Mouse (Mus musculus) thymus, postnatal 0 days (tissue): ENCODE measurements around the gene Sipa1l3. TPM values are rescaled to one million over a fixed set of nuclear protein-coding genes. Genes with fewer than 3 reads are reported as not detected.

ENCODE experiments used
- DNase-seq: peaks from one replicate; pipeline ENCODE4 v3.0.0-alpha.2; 2015; ENCODE audit warnings: low spot score
- polyA plus RNA-seq: library from polyadenylated mRNA; unstranded; fragments of >200 nt; fragmentation: Nextera tagmentation; extraction: Ambion mirVana; gene quantifications from 2 replicates; pipeline ENCODE4 v1.2.1, GENCODE M21; 2015

Sipa1l3 gene
- polyA plus RNA-seq, 1 experiment from 2014 or later: 5.3 TPM

GRCm38 (mm10) chr7:29309221-29309721 is 209.2 kb downstream of the Sipa1l3 start:
- no peak for DNase-seq

GRCm38 (mm10) chr7:29307350-29308104 is 210.9 kb downstream of the Sipa1l3 start:
- peak; percentile 84 for DNase-seq

DNA sequence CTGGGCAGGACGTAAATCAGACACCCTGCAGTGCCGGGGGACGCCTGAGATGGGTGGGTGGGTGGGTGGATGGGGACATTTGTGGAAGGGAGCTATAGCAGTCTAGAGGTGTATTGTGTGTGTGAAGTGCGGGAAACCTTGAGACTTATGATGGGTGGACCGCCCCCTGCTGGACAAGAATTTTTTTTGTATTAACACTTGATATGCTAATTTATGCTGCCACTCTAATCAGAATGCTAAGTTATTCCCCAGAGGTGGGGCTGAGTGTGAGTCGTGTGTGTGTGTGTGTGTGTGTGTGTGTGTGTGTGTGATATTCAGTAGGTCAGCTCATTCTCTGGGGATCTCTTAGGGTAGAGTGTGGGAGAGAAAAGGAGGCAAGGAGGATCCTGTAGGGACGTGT is 211.8 kb downstream of the Sipa1l3 start:
- DNase-seq: peak; percentile 65

DNA sequence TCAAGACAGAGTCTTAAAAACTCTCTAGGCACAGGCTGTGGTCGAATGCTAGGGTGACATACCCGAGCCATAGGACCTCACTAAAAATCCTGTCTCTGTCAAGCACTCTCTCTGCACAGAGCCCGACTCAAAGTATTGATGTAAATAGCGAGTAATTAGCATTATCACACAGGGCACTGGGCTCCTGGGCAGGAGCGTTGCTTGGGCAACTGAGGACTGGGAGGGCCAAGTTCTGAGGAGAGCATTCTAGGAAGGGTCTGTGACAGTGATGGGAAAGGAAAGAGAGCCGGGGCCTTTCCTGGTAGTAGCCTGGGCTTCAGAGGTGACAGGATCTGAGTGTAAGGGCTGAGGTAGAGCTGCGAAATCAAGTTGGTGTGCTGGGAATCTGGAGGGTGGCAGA is 212.3 kb downstream of the Sipa1l3 start:
- DNase-seq: no peak

DNA sequence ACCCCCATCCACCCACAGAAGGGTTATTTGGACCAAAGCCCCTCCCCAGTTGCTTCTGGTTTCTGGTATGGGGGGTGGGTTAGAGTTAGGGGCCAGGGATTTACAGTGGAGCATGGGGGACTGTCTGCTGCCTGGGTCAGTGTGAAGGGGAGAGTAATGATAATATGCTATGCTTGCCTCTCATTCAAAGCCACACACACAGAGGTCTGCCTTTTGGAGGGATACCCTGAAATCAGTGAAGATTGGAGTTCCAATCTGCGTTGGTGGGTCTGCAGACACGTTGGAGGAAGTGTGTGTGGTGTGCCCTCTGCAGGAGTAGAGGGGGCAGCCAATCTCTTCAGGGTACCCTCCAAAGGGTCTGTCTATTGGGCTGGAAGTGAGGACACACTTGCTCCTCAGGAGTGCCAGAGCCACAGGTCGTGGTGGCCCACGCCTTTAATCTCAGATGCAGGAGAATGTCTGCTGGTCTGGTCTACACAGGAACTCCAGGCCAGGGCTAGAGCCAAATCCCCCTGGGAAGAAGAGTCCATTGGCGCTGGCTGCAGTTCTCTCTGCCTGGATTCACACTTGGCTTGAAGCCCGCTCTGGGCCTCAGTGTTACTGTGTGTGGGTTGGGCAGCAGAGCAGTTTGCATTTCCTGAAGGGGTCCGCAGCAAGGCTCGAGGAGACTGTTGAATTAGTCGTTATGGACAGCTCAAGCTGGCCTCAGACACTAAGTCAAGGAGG is 213.0 kb downstream of the Sipa1l3 start:
- peak; percentile 4 for DNase-seq

- DNase-seq: peak; percentile 7
These were observed 213.8 kb downstream of the Sipa1l3 start for GRCm38 (mm10) chr7:29304463-29305262.

DNA sequence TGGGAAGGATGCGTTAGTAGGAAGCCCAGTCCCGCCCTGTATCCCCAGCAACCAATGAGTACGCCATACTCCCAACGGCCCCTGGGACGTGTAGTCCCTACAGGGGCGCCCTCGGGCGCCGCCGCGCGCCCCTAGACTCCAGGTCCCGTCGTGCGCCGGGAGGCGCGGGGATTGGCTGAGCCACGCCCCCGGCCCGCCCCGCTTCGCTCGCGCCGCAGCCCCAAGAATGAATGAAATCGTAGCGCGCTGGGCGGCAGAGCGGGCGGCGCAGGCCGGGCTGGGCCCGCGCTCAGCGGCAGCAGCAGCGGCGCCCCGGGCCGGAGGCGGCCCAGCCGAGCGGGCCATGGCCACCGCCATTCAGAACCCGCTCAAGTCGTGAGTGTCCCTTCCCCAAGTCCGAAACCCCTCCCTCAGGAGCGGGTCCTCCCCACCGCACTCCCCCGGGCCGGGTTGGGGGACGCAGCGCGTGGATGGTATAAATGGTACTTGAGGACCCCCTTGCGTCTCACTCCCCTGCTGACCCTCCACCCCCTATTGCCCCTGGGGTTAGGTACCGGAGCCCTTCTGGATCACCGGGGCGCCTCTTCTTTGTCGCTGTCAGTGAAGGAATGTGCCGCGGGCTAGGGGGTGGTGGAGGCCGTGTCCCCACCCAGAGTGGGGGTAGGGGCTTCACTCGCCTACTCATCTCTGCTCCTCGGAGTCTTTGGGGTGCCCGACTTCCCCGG is 214.5 kb downstream of the Sipa1l3 start, which contains the start of gene Dpf1:
Dpf1 (plus strand) TSS at position 214 of the 725 bp plus-strand sequence.
- peak; percentile 93 for DNase-seq

DNA sequence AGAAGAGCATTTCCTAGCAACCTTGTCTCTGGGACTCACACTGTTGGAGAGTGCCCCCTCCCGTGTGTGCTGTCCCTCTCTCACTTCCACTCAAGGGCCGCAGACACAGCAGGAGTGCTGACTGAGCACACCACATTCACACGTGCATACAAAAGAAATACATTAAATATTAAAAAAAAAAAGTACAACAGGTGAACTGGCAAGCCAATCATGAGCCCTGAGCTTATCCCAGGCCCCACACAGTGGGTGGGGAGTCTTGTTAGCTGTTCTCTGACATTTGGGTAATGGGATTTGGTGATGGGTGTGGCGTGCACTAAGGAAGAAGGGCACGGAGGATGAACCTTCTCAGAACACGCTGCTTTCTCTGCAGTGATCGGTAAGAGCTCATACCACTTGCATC is 215.8 kb downstream of the Sipa1l3 start:
- DNase-seq: no peak

GRCm38 (mm10) chr7:29301127-29301566 is 217.3 kb downstream of the Sipa1l3 start:
- peak; percentile 85 for DNase-seq

GRCm38 (mm10) chr7:29296998-29297397 is 221.4 kb downstream of the Sipa1l3 start:
- DNase-seq: peak; percentile 80

GRCm38 (mm10) chr7:29295861-29296647 is 222.4 kb downstream of the Sipa1l3 start:
- DNase-seq: no peak

- DNase-seq: no peak
These were observed 224.2 kb downstream of the Sipa1l3 start for GRCm38 (mm10) chr7:29294111-29294761.

DNA sequence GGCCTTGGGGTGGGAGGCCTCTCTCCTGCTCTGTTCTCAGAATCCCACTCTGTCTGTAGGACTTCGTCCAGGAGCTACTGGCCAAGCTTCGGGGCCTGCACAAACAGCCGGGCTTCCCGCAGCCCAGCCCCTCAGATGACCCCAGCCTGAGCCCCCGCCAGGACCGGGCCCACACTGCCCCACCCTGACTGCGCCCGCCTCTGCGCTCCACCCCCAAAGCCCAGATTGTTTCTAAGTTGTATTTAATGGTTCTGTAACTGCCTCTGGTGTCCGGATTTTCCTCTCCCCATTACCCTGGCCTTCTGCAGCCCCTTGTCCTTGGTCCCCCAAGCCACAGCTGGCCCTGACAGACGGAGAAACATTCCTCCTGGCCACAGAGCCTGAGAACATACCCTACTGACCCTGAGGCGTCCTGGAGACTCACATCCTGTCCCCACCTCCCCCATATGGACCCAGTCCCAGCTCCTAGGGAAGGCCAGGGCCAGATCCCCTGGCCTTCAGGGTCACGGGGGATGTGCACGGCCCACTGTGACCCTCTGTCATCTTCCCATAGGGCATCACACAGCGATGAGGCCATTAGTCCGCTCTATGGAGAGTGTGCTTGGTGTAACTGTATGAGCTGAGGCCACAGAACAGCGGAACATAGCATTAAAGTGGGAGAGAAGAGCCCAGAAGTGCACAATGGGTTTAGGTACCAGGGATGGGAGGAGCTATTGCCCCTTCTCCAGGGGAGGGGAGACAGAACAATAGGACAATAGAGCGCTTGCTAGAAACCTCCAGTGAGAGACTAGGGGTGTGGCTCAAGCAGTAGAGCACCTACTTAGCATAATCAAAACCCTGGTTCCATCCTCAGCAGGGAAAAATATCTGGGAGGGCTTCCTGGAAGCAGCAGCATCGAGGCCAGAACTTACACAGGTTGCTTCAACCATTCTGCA is 225.0 kb downstream of the Sipa1l3 start:
- DNase-seq: no peak

DNA sequence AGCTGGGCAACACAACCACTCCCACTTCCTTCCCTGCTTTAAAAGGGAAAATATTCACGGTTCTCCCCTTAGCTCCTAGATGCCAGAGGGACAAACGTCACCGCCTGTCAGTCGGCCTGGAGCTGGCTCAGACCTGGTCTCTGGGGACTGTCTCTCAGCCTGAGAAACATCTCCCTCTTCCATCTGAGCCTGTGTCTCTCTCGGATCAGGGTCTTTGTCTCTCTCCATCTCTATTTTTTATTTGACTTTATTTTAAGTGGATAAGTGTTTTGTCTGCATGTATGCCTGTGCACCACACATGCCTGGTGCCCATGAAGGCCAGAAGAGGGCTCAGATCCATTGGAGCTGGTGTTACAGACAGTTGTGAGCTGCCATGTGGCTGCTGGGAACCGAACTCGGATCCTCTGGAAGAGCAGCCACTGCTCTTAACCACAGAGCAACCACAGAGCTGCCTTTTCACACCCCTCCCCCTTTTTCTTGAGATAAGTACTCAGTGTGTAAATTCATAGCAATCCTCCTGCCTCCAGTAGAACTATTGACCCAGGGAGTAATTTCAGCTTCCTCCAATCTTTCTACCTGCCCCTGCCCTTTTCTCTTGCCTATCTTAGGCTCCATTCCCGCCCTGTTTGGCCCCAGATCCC is 225.9 kb downstream of the Sipa1l3 start:
- peak; percentile 24 for DNase-seq

- no peak for DNase-seq
These were observed 226.6 kb downstream of the Sipa1l3 start for GRCm38 (mm10) chr7:29291616-29292457.

DNA sequence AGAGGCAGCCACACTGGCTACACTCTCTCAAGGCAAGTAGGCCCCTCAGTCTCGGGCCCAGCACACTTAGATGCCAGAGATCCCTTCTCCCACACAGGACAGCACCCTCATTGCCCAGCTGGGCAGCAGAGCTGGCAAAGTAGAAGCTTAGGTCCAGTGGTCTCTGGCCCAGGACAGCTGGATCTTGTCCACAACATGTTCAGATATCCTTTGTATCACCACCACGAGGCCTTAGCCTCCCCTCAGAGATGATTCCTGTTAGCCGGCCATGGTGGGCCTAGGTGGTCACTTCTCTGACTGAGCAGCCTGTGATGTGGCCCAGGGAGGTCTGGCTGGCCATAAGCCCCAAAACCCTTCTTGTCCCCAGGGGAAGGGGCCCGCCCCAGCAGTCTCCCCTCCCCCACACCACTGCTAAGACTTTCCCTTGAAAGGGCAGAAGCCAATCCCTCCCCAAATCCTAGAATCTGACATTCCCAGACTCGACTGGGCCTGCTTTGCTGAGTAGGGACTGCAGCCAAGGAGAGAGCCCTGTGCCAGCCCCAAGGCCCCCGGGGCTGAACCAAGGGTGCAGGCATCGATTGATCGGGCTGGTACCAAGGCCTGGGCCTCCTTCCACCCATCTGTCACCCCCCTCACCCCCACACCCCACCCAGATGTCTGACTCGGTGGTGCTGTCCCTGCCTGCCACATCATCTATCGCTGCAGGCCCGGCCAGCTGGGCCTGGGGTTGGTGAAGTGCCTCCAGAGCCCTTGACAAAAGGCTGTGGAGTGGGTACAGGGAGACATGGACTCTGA is 227.6 kb downstream of the Sipa1l3 start:
- DNase-seq: no peak
